Mouse (Mus musculus) hindbrain, embryonic 11.5 days (tissue): Measurements from ENCODE around the gene 1810037I17Rik. TPM values are rescaled to one million over a fixed set of nuclear protein-coding genes. Genes with fewer than 3 reads are reported as not detected.

ENCODE experiments used
- ATAC-seq: fragments of 200-750 bp; cut with Nextera tagmentation; 2 replicates; pipeline ENCODE4 v1.8.0; 2017; ENCODE audit warnings: mild to moderate bottlenecking, moderate TSS enrichment, moderate library complexity; ENCODE audit not compliant: low FRiP score
- DNase-seq: peaks from one replicate; pipeline ENCODE4 v3.0.0-alpha.2; 2015; ENCODE audit warnings: low spot score
- H3K27ac ChIP-seq: fragments of 300-500 bp; sonication (generic); 2 replicates; pipeline ENCODE4 v1.5.1; 2014; ENCODE audit warnings: mild to moderate bottlenecking, low read depth, low read length
- H3K27me3 ChIP-seq: fragments of 300-500 bp; sonication (generic); 2 replicates; pipeline ENCODE4 v1.6.1; 2014; ENCODE audit warnings: mild to moderate bottlenecking, low read length, moderate library complexity, mixed read lengths; ENCODE audit not compliant: control insufficient read depth, insufficient read depth
- H3K36me3 ChIP-seq: fragments of 300-500 bp; sonication (generic); 2 replicates; pipeline ENCODE4 v1.6.1; 2014; ENCODE audit warnings: mild to moderate bottlenecking, low read length, moderate library complexity, mixed read lengths; ENCODE audit not compliant: control insufficient read depth, insufficient read depth
- H3K4me1 ChIP-seq: fragments of 300-500 bp; sonication (generic); replicated peaks from 2 replicates; pipeline ENCODE4 v1.6.1; 2014; ENCODE audit warnings: low read length, mixed read lengths; ENCODE audit not compliant: control insufficient read depth, insufficient read depth
- H3K4me2 ChIP-seq: fragments of 300-500 bp; sonication (generic); replicated peaks from 2 replicates; pipeline ENCODE4 v1.6.1; 2014; ENCODE audit warnings: mild to moderate bottlenecking, low read depth, low read length
- H3K4me3 ChIP-seq: fragments of 300-500 bp; sonication (generic); 2 replicates; pipeline ENCODE4 v1.5.1; 2014; ENCODE audit warnings: low read depth, low read length
- H3K9ac ChIP-seq: fragments of 300-500 bp; sonication (generic); 2 replicates; pipeline ENCODE4 v1.6.1; 2014; ENCODE audit warnings: low read depth, low read length
- H3K9me3 ChIP-seq: fragments of 300-500 bp; sonication (generic); 2 replicates; pipeline ENCODE4 v1.6.1; 2016; ENCODE audit warnings: low read length; ENCODE audit not compliant: control insufficient read depth
- WGBS: fragments of 180-500 bp; shearing (Covaris S2); extraction: QIAGEN DNeasy Blood & Tissue Kit; methylation state at CpG from one replicate; pipeline ENCODE4 v1.1.7; 2014; 5-methylcytosine and 5-hydroxymethylcytosine counted together
- polyA plus RNA-seq: library from polyadenylated mRNA; unstranded; fragments of >200 nt; fragmentation: Nextera tagmentation; extraction: Ambion mirVana; gene quantifications from 2 replicates; pipeline ENCODE4 v1.2.1, GENCODE M21; 2014

Gene 1810037I17Rik
- polyA plus RNA-seq, 1 experiment from 2014 or later: 90.9 TPM

GRCm38 (mm10) chr3:122898254-122898653, 25.7 kb upstream of the 1810037I17Rik start:
- 62% methylated on average over 6 of the region's 6 CpGs for WGBS
- DNase-seq (no peak), ATAC-seq (0 out of 2 replicates have a peak, but pooled peaks have one; percentile 22)
- no peak overlapping the region for H3K27ac ChIP-seq
- no peaks in the 10 kb centered on the region for H3K36me3 ChIP-seq
- no peaks in the 10 kb centered on the region for H3K27me3 ChIP-seq
- no peak overlapping the region for H3K4me3 ChIP-seq
- no peak overlapping the region for H3K4me2 ChIP-seq
- no peaks in the 10 kb centered on the region for H3K4me1 ChIP-seq
- no peaks in the 10 kb centered on the region for H3K9me3 ChIP-seq
- H3K9ac ChIP-seq: no peak overlapping the region

GRCm38 (mm10) chr3:122903746-122904433, 20.1 kb upstream of the 1810037I17Rik start:
- no peak overlapping the region for H3K4me3 ChIP-seq
- 46% methylated on average over 12 of the region's 12 CpGs for WGBS

GRCm38 (mm10) chr3:122907841-122908240, 16.2 kb upstream of the 1810037I17Rik start:
- DNase-seq (no peak), ATAC-seq (no peak)
- Histone ChIP-seq H3K4me1 (no peaks in the 10 kb centered on the region), H3K4me3 (no peak overlapping the region), H3K4me2 (no peak overlapping the region), H3K27me3 (no peaks in the 10 kb centered on the region), H3K36me3 (no peaks in the 10 kb centered on the region), H3K9ac (no peak overlapping the region), H3K9me3 (no peaks in the 10 kb centered on the region), H3K27ac (no peak overlapping the region)
- WGBS: 85% methylated on average over 2 of the region's 2 CpGs

More at GRCm38 (mm10) chr3:122903746-122904433, 20.1 kb upstream of the 1810037I17Rik start:
- no peaks in the 10 kb centered on the region for H3K36me3 ChIP-seq
- DNase-seq (peak; percentile 73), ATAC-seq (peak; percentile 59; the same call in 1 of the 2 replicates)
- no peaks in the 10 kb centered on the region for H3K27me3 ChIP-seq
- H3K27ac ChIP-seq: no peak overlapping the region
- H3K4me1 ChIP-seq: no peaks in the 10 kb centered on the region
- no peak overlapping the region for H3K4me2 ChIP-seq
- no peak overlapping the region for H3K9ac ChIP-seq
- H3K9me3 ChIP-seq: no peaks in the 10 kb centered on the region

GRCm38 (mm10) chr3:122915493-122915892, 8.5 kb upstream of the 1810037I17Rik start:
- H3K4me2 ChIP-seq: no peak overlapping the region
- no peaks in the 10 kb centered on the region for H3K9me3 ChIP-seq
- no peak overlapping the region for H3K4me3 ChIP-seq
- no peaks in the 10 kb centered on the region for H3K27me3 ChIP-seq
- no peaks in the 10 kb centered on the region for H3K4me1 ChIP-seq
- H3K27ac ChIP-seq: no peak overlapping the region
- DNase-seq (no peak), ATAC-seq (no peak)
- H3K36me3 ChIP-seq: no peaks in the 10 kb centered on the region
- no peak overlapping the region for H3K9ac ChIP-seq
- 80% methylated on average over 5 of the region's 5 CpGs for WGBS

GRCm38 (mm10) chr3:122916191-122916680, 7.8 kb upstream of the 1810037I17Rik start:
- 89% methylated on average over 6 of the region's 6 CpGs for WGBS
- H3K27ac ChIP-seq: no peak overlapping the region
- H3K4me3 ChIP-seq: no peak overlapping the region
- no peak for DNase-seq
- H3K27me3 ChIP-seq: no peaks in the 10 kb centered on the region
- H3K9me3 ChIP-seq: no peaks in the 10 kb centered on the region
- no peak overlapping the region for H3K9ac ChIP-seq
- H3K4me1 ChIP-seq: no peaks in the 10 kb centered on the region
- no peak overlapping the region for H3K4me2 ChIP-seq
- no peaks in the 10 kb centered on the region for H3K36me3 ChIP-seq
- no peak for ATAC-seq

- ATAC-seq: no peak
- WGBS: 77% methylated on average over 2 of the region's 2 CpGs
- no peaks in the 10 kb centered on the region for H3K36me3 ChIP-seq
- H3K9me3 ChIP-seq: no peaks in the 10 kb centered on the region
- no peak overlapping the region for H3K4me3 ChIP-seq
- H3K4me2 ChIP-seq: no peak overlapping the region
- no peaks in the 10 kb centered on the region for H3K4me1 ChIP-seq
- no peak overlapping the region for H3K9ac ChIP-seq
- no peak overlapping the region for H3K27ac ChIP-seq
- DNase-seq: no peak
- no peaks in the 10 kb centered on the region for H3K27me3 ChIP-seq
Measured at GRCm38 (mm10) chr3:122918672-122919071, 5.3 kb upstream of the 1810037I17Rik start.

- no peak within 1 kb of the TSS for H3K4me3 ChIP-seq
- no peaks in the 10 kb centered on the region for H3K9me3 ChIP-seq
- H3K27ac ChIP-seq: no peak within 1 kb of the TSS
- no peaks in the 10 kb centered on the region for H3K27me3 ChIP-seq
- ATAC-seq (no peak), DNase-seq (no peak)
- H3K36me3 ChIP-seq: no peaks in the 10 kb centered on the region
- WGBS: 71% methylated on average over 8 of the region's 8 CpGs
- no peak within 1 kb of the TSS for H3K9ac ChIP-seq
- H3K4me1 ChIP-seq: no peaks in the 10 kb centered on the region
- H3K4me2 ChIP-seq: no peak within 1 kb of the TSS
Measured at GRCm38 (mm10) chr3:122919260-122919659, 4.7 kb upstream of the 1810037I17Rik start, which contains the start of gene Gm10959. Gm10959 (minus strand) TSS chr3:122919360.

- H3K27me3 ChIP-seq: no peaks in the 10 kb centered on the region
- H3K4me2 ChIP-seq: no peak overlapping the region
- H3K4me1 ChIP-seq: no peaks in the 10 kb centered on the region
- H3K27ac ChIP-seq: no peak overlapping the region
- H3K9ac ChIP-seq: no peak overlapping the region
- no peaks in the 10 kb centered on the region for H3K36me3 ChIP-seq
- no peak for DNase-seq
- no peaks in the 10 kb centered on the region for H3K9me3 ChIP-seq
- H3K4me3 ChIP-seq: no peak overlapping the region
- no peak for ATAC-seq
- WGBS: 64% methylated on average over 8 of the region's 8 CpGs
Measured at GRCm38 (mm10) chr3:122920572-122921435, 3.2 kb upstream of the 1810037I17Rik start.
